Mouse (Mus musculus): ENCODE results near the gene Pgbd1. TPM values are rescaled to one million over a fixed set of nuclear protein-coding genes. Genes with fewer than 3 reads are reported as not detected.

Pgbd1 gene
- polyA plus RNA-seq, 1 experiment from 2014 or later = 2.3 TPM

- Histone ChIP-seq H3K4me2 (no peak overlapping the region), H3K4me1 (ENCODE audit: control insufficient read depth, insufficient read depth, low read length) (peaks cover 5% of the 10 kb centered on the region), H3K9me3 (replicated peaks; ENCODE audit: control insufficient read depth, low read length) (no peaks in the 10 kb centered on the region), H3K27me3 (ENCODE audit: control insufficient read depth, insufficient read depth, low read length) (no peaks in the 10 kb centered on the region), H3K9ac (ENCODE audit: low read depth, low read length) (no peak overlapping the region), H3K4me3 (ENCODE audit: low read depth, low read length) (no peak overlapping the region), H3K36me3 (ENCODE audit: control insufficient read depth, insufficient read depth, low read length) (no peaks in the 10 kb centered on the region), H3K27ac (ENCODE audit: low read depth, low read length) (no peak overlapping the region)
- no peak for ATAC-seq (replicated peaks; ENCODE audit: insufficient number of reproducible peaks, low FRiP score, low TSS enrichment)
- 74% methylated on average over 4 of the region's 4 CpGs for WGBS (ENCODE audit: insufficient replicate concordance)
These were observed 5.4 kb downstream of the Pgbd1 start for GRCm38 (mm10) chr13:21435476-21435875.

- Histone ChIP-seq H3K27ac (ENCODE audit: low read depth, low read length) (no peak overlapping the region), H3K36me3 (ENCODE audit: control insufficient read depth, insufficient read depth, low read length) (no peaks in the 10 kb centered on the region), H3K9me3 (replicated peaks; ENCODE audit: control insufficient read depth, low read length) (no peaks in the 10 kb centered on the region), H3K9ac (ENCODE audit: low read depth, low read length) (no peak overlapping the region), H3K27me3 (ENCODE audit: control insufficient read depth, insufficient read depth, low read length) (no peaks in the 10 kb centered on the region), H3K4me1 (ENCODE audit: control insufficient read depth, insufficient read depth, low read length) (no peaks in the 10 kb centered on the region), H3K4me3 (ENCODE audit: low read depth, low read length) (no peak overlapping the region), H3K4me2 (no peak overlapping the region)
- 95% methylated on average over 1 of the region's 1 CpGs for WGBS (ENCODE audit: insufficient replicate concordance)
- no peak for ATAC-seq (replicated peaks; ENCODE audit: insufficient number of reproducible peaks, low FRiP score, low TSS enrichment)
These were observed 13.2 kb downstream of the Pgbd1 start for GRCm38 (mm10) chr13:21427631-21428030.

GRCm38 (mm10) chr13:21423301-21423700 lies 17.6 kb downstream of the Pgbd1 start:
- Histone ChIP-seq H3K4me3 (ENCODE audit: low read depth, low read length) (no peak overlapping the region), H3K27ac (ENCODE audit: low read depth, low read length) (no peak overlapping the region)

GRCm38 (mm10) chr13:21418865-21419264 lies 22.0 kb downstream of the Pgbd1 start:
- no peaks in the 10 kb centered on the region for H3K36me3 ChIP-seq (ENCODE audit: control insufficient read depth, insufficient read depth, low read length)
- H3K27me3 ChIP-seq (ENCODE audit: control insufficient read depth, insufficient read depth, low read length) = no peaks in the 10 kb centered on the region
- ATAC-seq (replicated peaks; ENCODE audit: insufficient number of reproducible peaks, low FRiP score, low TSS enrichment) = no peak
- peaks cover 16% of the 10 kb centered on the region for H3K4me1 ChIP-seq (ENCODE audit: control insufficient read depth, insufficient read depth, low read length)
- no peak overlapping the region for H3K27ac ChIP-seq (ENCODE audit: low read depth, low read length)
- H3K9ac ChIP-seq (ENCODE audit: low read depth, low read length) = no peak overlapping the region
- no peak overlapping the region for H3K4me3 ChIP-seq (ENCODE audit: low read depth, low read length)
- H3K9me3 ChIP-seq (replicated peaks; ENCODE audit: control insufficient read depth, low read length) = no peaks in the 10 kb centered on the region
- WGBS (ENCODE audit: insufficient replicate concordance) = 25% methylated on average over 6 of the region's 6 CpGs
- no peak overlapping the region for H3K4me2 ChIP-seq

More at GRCm38 (mm10) chr13:21423301-21423700, 17.6 kb downstream of the Pgbd1 start:
- Histone ChIP-seq H3K9ac (ENCODE audit: low read depth, low read length) (no peak overlapping the region), H3K9me3 (replicated peaks; ENCODE audit: control insufficient read depth, low read length) (no peaks in the 10 kb centered on the region), H3K27me3 (ENCODE audit: control insufficient read depth, insufficient read depth, low read length) (no peaks in the 10 kb centered on the region), H3K4me1 (ENCODE audit: control insufficient read depth, insufficient read depth, low read length) (peaks cover 3% of the 10 kb centered on the region; the same call in 1 of the 2 replicates), H3K4me2 (no peak overlapping the region), H3K36me3 (ENCODE audit: control insufficient read depth, insufficient read depth, low read length) (no peaks in the 10 kb centered on the region)
- ATAC-seq (replicated peaks; ENCODE audit: insufficient number of reproducible peaks, low FRiP score, low TSS enrichment) = no peak
- WGBS (ENCODE audit: insufficient replicate concordance) = 55% methylated on average over 5 of the region's 5 CpGs

- no peak overlapping the region for H3K4me2 ChIP-seq
These were observed 23.4 kb downstream of the Pgbd1 start for GRCm38 (mm10) chr13:21417298-21418010.

GRCm38 (mm10) chr13:21415750-21416149 lies 25.1 kb downstream of the Pgbd1 start:
- H3K27me3 ChIP-seq (ENCODE audit: control insufficient read depth, insufficient read depth, low read length) = no peaks in the 10 kb centered on the region
- WGBS (ENCODE audit: insufficient replicate concordance) = 90% methylated on average over 2 of the region's 2 CpGs
- no peaks in the 10 kb centered on the region for H3K36me3 ChIP-seq (ENCODE audit: control insufficient read depth, insufficient read depth, low read length)
- 0 out of 2 replicates have a peak overlapping the region, but pooled peaks have one; percentile 54 for H3K27ac ChIP-seq (ENCODE audit: low read depth, low read length)
- no peak overlapping the region for H3K4me2 ChIP-seq
- peaks cover 16% of the 10 kb centered on the region for H3K4me1 ChIP-seq (ENCODE audit: control insufficient read depth, insufficient read depth, low read length)
- no peak overlapping the region for H3K9ac ChIP-seq (ENCODE audit: low read depth, low read length)
- no peak overlapping the region for H3K4me3 ChIP-seq (ENCODE audit: low read depth, low read length)
- H3K9me3 ChIP-seq (replicated peaks; ENCODE audit: control insufficient read depth, low read length) = no peaks in the 10 kb centered on the region
- no peak for ATAC-seq (replicated peaks; ENCODE audit: insufficient number of reproducible peaks, low FRiP score, low TSS enrichment)

More at GRCm38 (mm10) chr13:21417298-21418010, 23.4 kb downstream of the Pgbd1 start:
- Histone ChIP-seq H3K27ac (ENCODE audit: low read depth, low read length) (no peak overlapping the region), H3K9me3 (replicated peaks; ENCODE audit: control insufficient read depth, low read length) (no peaks in the 10 kb centered on the region), H3K36me3 (ENCODE audit: control insufficient read depth, insufficient read depth, low read length) (no peaks in the 10 kb centered on the region), H3K9ac (ENCODE audit: low read depth, low read length) (no peak overlapping the region), H3K4me3 (ENCODE audit: low read depth, low read length) (no peak overlapping the region), H3K4me1 (ENCODE audit: control insufficient read depth, insufficient read depth, low read length) (peaks cover 16% of the 10 kb centered on the region), H3K27me3 (ENCODE audit: control insufficient read depth, insufficient read depth, low read length) (no peaks in the 10 kb centered on the region)
- ATAC-seq (replicated peaks; ENCODE audit: insufficient number of reproducible peaks, low FRiP score, low TSS enrichment) = no peak
- WGBS (ENCODE audit: insufficient replicate concordance) = 81% methylated on average over 6 of the region's 6 CpGs

- Histone ChIP-seq H3K4me3 (ENCODE audit: low read depth, low read length) (no peak overlapping the region), H3K36me3 (ENCODE audit: control insufficient read depth, insufficient read depth, low read length) (no peaks in the 10 kb centered on the region), H3K27me3 (ENCODE audit: control insufficient read depth, insufficient read depth, low read length) (no peaks in the 10 kb centered on the region), H3K27ac (ENCODE audit: low read depth, low read length) (peak overlapping the region; percentile 54; the same call in 1 of the 2 replicates), H3K9me3 (replicated peaks; ENCODE audit: control insufficient read depth, low read length) (no peaks in the 10 kb centered on the region), H3K4me1 (ENCODE audit: control insufficient read depth, insufficient read depth, low read length) (peaks cover 16% of the 10 kb centered on the region), H3K4me2 (0 out of 2 replicates have a peak overlapping the region, but pooled peaks have one; percentile 3), H3K9ac (ENCODE audit: low read depth, low read length) (no peak overlapping the region)
- WGBS (ENCODE audit: insufficient replicate concordance) = 63% methylated on average over 4 of the region's 4 CpGs
- ATAC-seq (replicated peaks; ENCODE audit: insufficient number of reproducible peaks, low FRiP score, low TSS enrichment) = no peak
These were observed 25.6 kb downstream of the Pgbd1 start for GRCm38 (mm10) chr13:21415266-21415665.

- no peaks in the 10 kb centered on the region for H3K36me3 ChIP-seq (ENCODE audit: control insufficient read depth, insufficient read depth, low read length)
- 47% methylated on average over 15 of the region's 15 CpGs for WGBS (ENCODE audit: insufficient replicate concordance)
- peak overlapping the region; percentile 17 for H3K4me2 ChIP-seq
- H3K27ac ChIP-seq (ENCODE audit: low read depth, low read length) = peak overlapping the region; percentile 54
- no peak overlapping the region for H3K4me3 ChIP-seq (ENCODE audit: low read depth, low read length)
- peaks cover 16% of the 10 kb centered on the region for H3K4me1 ChIP-seq (ENCODE audit: control insufficient read depth, insufficient read depth, low read length)
- no peak for ATAC-seq (replicated peaks; ENCODE audit: insufficient number of reproducible peaks, low FRiP score, low TSS enrichment)
- H3K27me3 ChIP-seq (ENCODE audit: control insufficient read depth, insufficient read depth, low read length) = no peaks in the 10 kb centered on the region
- H3K9ac ChIP-seq (ENCODE audit: low read depth, low read length) = no peak overlapping the region
- H3K9me3 ChIP-seq (replicated peaks; ENCODE audit: control insufficient read depth, low read length) = no peaks in the 10 kb centered on the region
These were observed 26.3 kb downstream of the Pgbd1 start for GRCm38 (mm10) chr13:21414231-21415212.

Measured in heart, embryonic 11.5 days (tissue).